Mouse (Mus musculus): ENCODE data around the gene Nipal4. TPM values are rescaled to one million over a fixed set of nuclear protein-coding genes. Genes with fewer than 3 reads are reported as not detected.

Gene Nipal4
- total RNA-seq, 2 experiments from 2014 or later = not detected

- Histone ChIP-seq H3K4me3 (no peak overlapping the region), H3K27ac (peak overlapping the region; percentile 12; the same call in 1 of the 2 replicates)
- TF ChIP-seq CTCF (IDR thresholded peaks at IDR 0.05) = no peak
- no peak for DNase-seq
- intact Hi-C loops (cut with DNase I) = no loop called here
Measured at GRCm38 (mm10) chr11:46123328-46123866, 42.9 kb downstream of the Nipal4 start.

GRCm38 (mm10) chr11:46122875-46123274 lies 43.4 kb downstream of the Nipal4 start:
- no peak overlapping the region for H3K4me3 ChIP-seq
- no peak for TF ChIP-seq CTCF (IDR thresholded peaks at IDR 0.05)
- no peak for DNase-seq
- peak overlapping the region; percentile 12 for H3K27ac ChIP-seq
- intact Hi-C loops (cut with DNase I) = no loop called here

GRCm38 (mm10) chr11:46121666-46122065 lies 44.6 kb downstream of the Nipal4 start:
- no peak overlapping the region for H3K4me3 ChIP-seq
- DNase-seq = no peak
- no peak for TF ChIP-seq CTCF (IDR thresholded peaks at IDR 0.05)
- intact Hi-C loops (cut with DNase I) = no loop called here
- no peak overlapping the region; the same call in 1 of the 2 replicates for H3K27ac ChIP-seq

GRCm38 (mm10) chr11:46120084-46120483 lies 46.2 kb downstream of the Nipal4 start:
- intact Hi-C loops (cut with DNase I) = no loop called here
- Histone ChIP-seq H3K4me3 (peak overlapping the region; percentile 30), H3K27ac (peak overlapping the region; percentile 63)
- TF ChIP-seq CTCF (IDR thresholded peaks at IDR 0.05) = no peak
- no peak for DNase-seq

GRCm38 (mm10) chr11:46119624-46120023 lies 46.7 kb downstream of the Nipal4 start:
- Histone ChIP-seq H3K4me3 (peak overlapping the region; percentile 30; the same call in 1 of the 2 replicates), H3K27ac (peak overlapping the region; percentile 63)
- TF ChIP-seq CTCF (IDR thresholded peaks at IDR 0.05) = no peak
- DNase-seq = no peak
- intact Hi-C loops (cut with DNase I) = no loop called here

GRCm38 (mm10) chr11:46116510-46116909 lies 49.8 kb downstream of the Nipal4 start:
- no peak for TF ChIP-seq CTCF (IDR thresholded peaks at IDR 0.05)
- DNase-seq = no peak
- intact Hi-C loops (cut with DNase I) = no loop called here
- Histone ChIP-seq H3K4me3 (no peak overlapping the region), H3K27ac (peak overlapping the region; percentile 41)

GRCm38 (mm10) chr11:46115411-46116173 lies 50.7 kb downstream of the Nipal4 start:
- peak overlapping the region; percentile 41; the same call in 1 of the 2 replicates for H3K27ac ChIP-seq
- DNase-seq = no peak
- H3K4me3 ChIP-seq = no peak overlapping the region
- TF ChIP-seq CTCF (IDR thresholded peaks at IDR 0.05) = no peak
- intact Hi-C loops (cut with DNase I) = no loop called here

GRCm38 (mm10) chr11:46115011-46115410 lies 51.3 kb downstream of the Nipal4 start:
- intact Hi-C loops (cut with DNase I) = no loop called here
- Histone ChIP-seq H3K27ac (peak overlapping the region; percentile 40; the same call in 1 of the 2 replicates), H3K4me3 (no peak overlapping the region)
- TF ChIP-seq CTCF (IDR thresholded peaks at IDR 0.05) = no peak
- DNase-seq = no peak

- H3K27ac ChIP-seq = peak overlapping the region; percentile 40; the same call in 1 of the 2 replicates
- intact Hi-C loops (cut with DNase I) = no loop called here
- no peak for TF ChIP-seq CTCF (IDR thresholded peaks at IDR 0.05)
- no peak overlapping the region for H3K4me3 ChIP-seq
- DNase-seq = no peak
Measured at GRCm38 (mm10) chr11:46114221-46114620, 52.1 kb downstream of the Nipal4 start.

GRCm38 (mm10) chr11:46113211-46113610 lies 53.1 kb downstream of the Nipal4 start:
- TF ChIP-seq CTCF (IDR thresholded peaks at IDR 0.05) = no peak
- intact Hi-C loops (cut with DNase I) = no loop called here
- H3K27ac ChIP-seq = 0 out of 2 replicates have a peak overlapping the region, but pooled peaks have one; percentile 3
- no peak overlapping the region for H3K4me3 ChIP-seq
- peak; percentile 55 for DNase-seq

GRCm38 (mm10) chr11:46110945-46111287 lies 55.4 kb downstream of the Nipal4 start:
- intact Hi-C loops (cut with DNase I) = no loop called here
- no peak overlapping the region for H3K27ac ChIP-seq
- no peak for TF ChIP-seq CTCF (IDR thresholded peaks at IDR 0.05)
- DNase-seq = no peak
- H3K4me3 ChIP-seq = no peak overlapping the region

- peak; percentile 13 for DNase-seq
- intact Hi-C loops (cut with DNase I) = no loop called here
- TF ChIP-seq CTCF (IDR thresholded peaks at IDR 0.05) = no peak
- Histone ChIP-seq H3K4me3 (no peak overlapping the region), H3K27ac (peak overlapping the region; percentile 48)
Measured at GRCm38 (mm10) chr11:46110156-46110944, 56.0 kb downstream of the Nipal4 start.

- no peak overlapping the region for H3K27ac ChIP-seq
- no peak overlapping the region for H3K4me3 ChIP-seq
- no peak for DNase-seq
- TF ChIP-seq CTCF (IDR thresholded peaks at IDR 0.05) = no peak
- intact Hi-C loops (cut with DNase I) = no loop called here
Measured at GRCm38 (mm10) chr11:46109206-46109605, 57.1 kb downstream of the Nipal4 start.
